Mouse (Mus musculus): Measurements from ENCODE around the gene Rnasel. TPM values are rescaled to one million over a fixed set of nuclear protein-coding genes. Genes with fewer than 3 reads are reported as not detected.

The Rnasel gene
- total and polyA plus RNA-seq, 2 experiments from 2014 or later: 19.5 to 43.9 TPM

DNA sequence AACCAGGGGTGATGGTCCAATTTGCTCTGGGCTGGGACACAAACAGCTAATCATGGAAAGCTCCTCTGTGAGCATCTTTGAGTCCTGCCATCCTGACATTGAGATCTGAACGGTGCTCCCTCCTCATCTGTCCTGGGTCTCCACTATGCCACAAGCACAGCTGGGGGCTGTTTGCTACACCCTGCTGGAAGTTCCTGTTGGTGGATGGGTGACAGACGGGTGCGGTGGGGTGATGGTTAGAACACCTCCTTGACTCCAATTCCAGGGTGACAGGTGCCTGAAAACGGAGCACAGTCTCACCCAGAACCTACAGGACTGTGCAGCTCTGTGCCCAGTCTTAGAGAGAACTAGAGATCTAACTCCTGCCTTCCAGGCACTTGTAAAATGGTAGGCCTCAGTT is 14.4 kb upstream of the Rnasel start:
- DNase-seq (no peak), ATAC-seq (no peak)
- no peak for TF ChIP-seq CTCF (IDR thresholded peaks at IDR 0.05; ENCODE audit: low read depth)
- Histone ChIP-seq H3K9me3 (ENCODE audit: low read length) (no peaks in the 10 kb centered on the region), H3K27me3 (ENCODE audit: insufficient read depth, low read length) (no peaks in the 10 kb centered on the region), H3K4me3 (ENCODE audit: low read depth, low read length) (no peak overlapping the region), H3K4me2 (ENCODE audit: low read depth) (no peak overlapping the region), H3K4me1 (ENCODE audit: insufficient read depth) (peaks cover 11% of the 10 kb centered on the region), H3K9ac (no peak overlapping the region), H3K27ac (ENCODE audit: low read depth, low read length) (no peak overlapping the region), H3K36me3 (ENCODE audit: insufficient read depth) (no peaks in the 10 kb centered on the region)
- 89% methylated on average over 4 of the region's 4 CpGs for WGBS

DNA sequence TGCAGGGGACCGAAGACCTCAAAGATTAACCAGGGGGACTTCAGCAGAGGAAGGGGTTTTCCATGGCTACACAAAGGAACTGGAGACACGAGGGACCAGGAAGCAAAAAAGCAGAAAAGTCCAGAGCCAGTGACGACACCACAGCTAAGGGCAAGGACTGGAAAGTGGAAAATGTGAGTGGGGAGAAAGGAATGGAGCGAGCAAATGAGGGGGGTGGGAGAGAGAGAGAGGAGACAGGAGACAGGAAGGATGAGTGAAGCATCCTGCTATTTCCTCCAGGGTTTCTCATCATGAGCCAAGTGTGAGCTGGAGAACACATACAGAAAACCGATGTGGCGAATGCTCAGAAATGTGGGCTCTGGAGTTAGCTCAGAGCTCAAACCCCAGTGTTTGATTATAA is 13.1 kb upstream of the Rnasel start:
- H3K9me3 ChIP-seq (ENCODE audit: low read length): no peaks in the 10 kb centered on the region
- no peak overlapping the region for H3K4me2 ChIP-seq (ENCODE audit: low read depth)
- no peak overlapping the region for H3K4me3 ChIP-seq (ENCODE audit: low read depth, low read length)
- DNase-seq (no peak), ATAC-seq (no peak)
- peak overlapping the region; percentile 10; the same call in 1 of the 2 replicates for H3K27ac ChIP-seq (ENCODE audit: low read depth, low read length)
- no peaks in the 10 kb centered on the region for H3K27me3 ChIP-seq (ENCODE audit: insufficient read depth, low read length)
- H3K4me1 ChIP-seq (ENCODE audit: insufficient read depth): peaks cover 13% of the 10 kb centered on the region
- no peak for TF ChIP-seq CTCF (IDR thresholded peaks at IDR 0.05; ENCODE audit: low read depth)
- no peak overlapping the region for H3K9ac ChIP-seq
- 62% methylated on average over 6 of the region's 6 CpGs for WGBS
- H3K36me3 ChIP-seq (ENCODE audit: insufficient read depth): no peaks in the 10 kb centered on the region

DNA sequence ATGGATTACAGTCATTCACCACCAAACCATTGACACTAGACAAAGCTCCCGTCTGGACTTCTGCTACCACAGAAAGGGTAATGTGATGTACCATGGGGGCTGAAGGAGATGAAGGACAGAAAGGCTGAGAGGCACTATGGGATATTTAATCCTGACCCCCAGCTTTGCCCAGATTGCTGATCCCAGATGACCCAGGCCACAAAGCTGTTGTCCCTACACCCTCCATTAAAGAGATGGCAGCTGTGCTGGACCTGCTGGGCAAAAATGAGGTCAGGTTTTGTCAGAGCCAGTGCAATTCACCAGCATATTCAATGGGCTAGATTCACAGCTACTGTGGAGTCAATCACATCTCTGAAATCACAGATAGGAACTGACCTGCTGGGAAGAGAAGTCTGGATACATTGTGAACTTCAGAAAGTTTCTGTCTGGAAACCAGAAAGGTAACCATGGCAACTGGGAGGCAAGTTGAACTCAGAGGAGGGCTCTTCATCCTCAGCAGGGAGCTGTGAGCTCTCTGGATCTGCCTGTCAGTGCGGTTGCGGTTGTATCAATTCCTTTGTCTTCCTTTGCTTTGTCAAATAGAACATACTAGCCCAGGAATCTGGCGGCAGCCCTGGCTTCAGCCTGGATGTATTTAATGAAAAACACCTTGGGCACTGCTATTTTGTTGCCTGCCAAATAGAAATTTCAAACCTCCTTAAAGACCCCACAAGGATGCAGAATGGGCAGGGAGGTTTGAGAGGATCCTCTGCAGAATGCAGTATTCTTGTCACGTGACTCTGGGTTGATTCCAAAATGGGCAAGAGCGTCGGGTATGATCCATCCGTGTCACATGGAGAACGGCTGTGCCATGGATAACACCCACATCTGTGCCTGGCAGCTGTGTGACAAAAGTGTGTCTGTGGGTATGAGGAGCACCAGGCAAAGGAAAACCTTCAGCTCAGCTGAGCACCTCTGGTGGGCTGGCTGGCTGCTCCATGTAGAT is 11.8 kb upstream of the Rnasel start:
- Histone ChIP-seq H3K36me3 (ENCODE audit: insufficient read depth) (no peaks in the 10 kb centered on the region), H3K9ac (no peak overlapping the region), H3K4me1 (ENCODE audit: insufficient read depth) (peaks cover 16% of the 10 kb centered on the region), H3K4me3 (ENCODE audit: low read depth, low read length) (no peak overlapping the region), H3K4me2 (ENCODE audit: low read depth) (no peak overlapping the region), H3K9me3 (ENCODE audit: low read length) (no peaks in the 10 kb centered on the region), H3K27me3 (ENCODE audit: insufficient read depth, low read length) (no peaks in the 10 kb centered on the region), H3K27ac (ENCODE audit: low read depth, low read length) (peak overlapping the region; percentile 76)
- peak; percentile 75 for DNase-seq
- TF ChIP-seq CTCF (IDR thresholded peaks at IDR 0.05; ENCODE audit: low read depth): no peak
- WGBS: 14% methylated on average over 9 of the region's 9 CpGs
- peak; percentile 75 for ATAC-seq

DNA sequence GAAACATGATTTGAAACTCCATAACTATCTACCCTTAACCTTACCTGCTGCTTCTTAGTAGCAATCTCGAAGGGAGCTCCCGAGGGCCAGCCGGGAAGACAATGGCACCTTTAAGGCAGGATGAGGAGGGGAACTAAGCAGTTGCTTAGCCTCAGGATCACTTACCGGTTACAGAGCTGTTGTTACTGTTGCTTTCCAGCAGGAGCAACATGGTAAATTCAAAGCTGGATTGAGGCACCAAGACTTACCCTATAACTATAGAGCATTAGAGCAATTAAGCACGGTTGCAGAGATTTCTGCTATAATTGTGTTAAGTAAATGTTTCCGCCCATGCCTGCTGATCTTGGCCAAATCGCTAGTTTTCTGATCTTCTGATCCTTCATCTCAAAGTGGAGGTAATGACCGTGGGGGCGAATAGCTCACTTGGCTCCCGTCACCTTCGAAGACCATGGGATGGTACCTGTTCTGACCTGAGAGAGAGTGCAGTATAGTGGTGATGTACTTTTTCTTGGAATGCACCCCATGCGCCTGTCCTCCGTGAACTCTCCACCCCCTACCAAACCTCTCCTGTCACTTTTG is 9.7 kb upstream of the Rnasel start:
- H3K9me3 ChIP-seq (ENCODE audit: low read length): no peaks in the 10 kb centered on the region
- peak; percentile 21; the same call in 1 of the 2 replicates for TF ChIP-seq CTCF (IDR thresholded peaks at IDR 0.05; ENCODE audit: low read depth)
- peak overlapping the region; percentile 89 for H3K4me2 ChIP-seq (ENCODE audit: low read depth)
- peak overlapping the region; percentile 52 for H3K4me3 ChIP-seq (ENCODE audit: low read depth, low read length)
- no peaks in the 10 kb centered on the region for H3K27me3 ChIP-seq (ENCODE audit: insufficient read depth, low read length)
- ATAC-seq (no peak), DNase-seq (no peak)
- H3K4me1 ChIP-seq (ENCODE audit: insufficient read depth): peaks cover 16% of the 10 kb centered on the region
- H3K9ac ChIP-seq: no peak overlapping the region
- 15% methylated on average over 13 of the region's 13 CpGs for WGBS
- no peak overlapping the region for H3K27ac ChIP-seq (ENCODE audit: low read depth, low read length)
- H3K36me3 ChIP-seq (ENCODE audit: insufficient read depth): no peaks in the 10 kb centered on the region

DNA sequence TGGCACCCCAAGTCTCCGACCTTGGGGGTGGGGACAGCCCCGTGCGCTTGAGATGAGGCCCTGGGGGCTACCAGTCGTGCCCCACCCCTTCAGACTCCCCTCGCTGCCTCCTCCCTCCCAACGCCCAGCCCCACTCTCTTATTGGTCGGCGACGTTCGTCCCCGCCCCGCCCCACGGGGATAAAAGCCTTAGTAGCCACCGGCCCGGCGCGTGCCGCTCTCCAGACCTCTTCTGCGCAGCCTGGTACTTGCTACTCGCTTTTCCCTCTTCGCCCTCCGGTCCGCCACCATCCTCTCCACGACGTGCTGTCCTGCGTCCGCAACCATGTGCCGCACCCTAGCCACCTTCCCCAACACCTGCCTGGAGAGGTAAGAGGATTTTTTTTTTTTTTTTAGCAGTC is 9.1 kb upstream of the Rnasel start, which contains the start of gene Rgs16:
Gene Rgs16, plus strand, starts transcription at position 205 of the 400 bp plus-strand sequence.
- DNase-seq (peak; percentile 81), ATAC-seq (peak; percentile 73)
- TF ChIP-seq CTCF (IDR thresholded peaks at IDR 0.05; ENCODE audit: low read depth): no peak
- Histone ChIP-seq H3K27ac (ENCODE audit: low read depth, low read length) (0 out of 2 replicates have a peak within 1 kb of the TSS, but pooled peaks have one; percentile 5), H3K27me3 (ENCODE audit: insufficient read depth, low read length) (no peaks in the 10 kb centered on the region), H3K4me1 (ENCODE audit: insufficient read depth) (peaks cover 16% of the 10 kb centered on the region), H3K4me2 (ENCODE audit: low read depth) (peak within 1 kb of the TSS; percentile 89), H3K9me3 (ENCODE audit: low read length) (no peaks in the 10 kb centered on the region), H3K9ac (peak within 1 kb of the TSS; percentile 56), H3K36me3 (ENCODE audit: insufficient read depth) (no peaks in the 10 kb centered on the region), H3K4me3 (ENCODE audit: low read depth, low read length) (peak within 1 kb of the TSS; percentile 52)
- 0% methylated on average over 28 of the region's 28 CpGs for WGBS

DNA sequence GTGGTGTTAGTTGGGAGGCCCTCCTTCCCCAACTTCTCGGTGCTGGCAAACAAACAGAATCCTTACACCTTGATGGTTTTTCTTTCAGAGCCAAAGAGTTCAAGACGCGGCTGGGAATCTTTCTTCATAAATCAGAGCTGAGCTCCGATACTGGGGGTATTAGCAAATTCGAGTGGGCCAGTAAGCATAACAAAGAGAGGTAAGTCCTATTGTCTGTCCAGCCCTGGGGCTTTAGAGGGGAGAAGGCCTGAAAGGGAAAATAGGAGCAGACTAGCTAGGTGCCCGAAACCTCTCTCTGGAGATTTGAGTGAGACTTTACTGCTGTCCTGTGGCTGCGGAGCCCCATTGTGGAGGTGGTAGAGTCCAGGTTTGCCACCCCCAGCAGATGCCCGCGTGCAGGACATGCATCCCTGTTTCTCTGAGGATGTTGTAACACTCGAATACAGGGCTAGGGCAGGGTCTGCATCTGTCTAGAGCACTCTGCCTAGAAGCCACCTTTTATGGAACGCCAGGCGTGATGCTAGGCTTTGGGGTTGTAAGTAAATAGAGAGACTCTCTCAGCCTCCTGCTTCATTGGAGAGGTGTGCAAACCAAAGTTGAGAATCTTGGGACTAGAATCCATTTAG is 8.3 kb upstream of the Rnasel start:
- peaks cover 16% of the 10 kb centered on the region for H3K4me1 ChIP-seq (ENCODE audit: insufficient read depth)
- H3K9me3 ChIP-seq (ENCODE audit: low read length): no peaks in the 10 kb centered on the region
- WGBS: 26% methylated on average over 12 of the region's 12 CpGs
- ATAC-seq (no peak), DNase-seq (no peak)
- TF ChIP-seq CTCF (IDR thresholded peaks at IDR 0.05; ENCODE audit: low read depth): no peak
- H3K4me2 ChIP-seq (ENCODE audit: low read depth): peak overlapping the region; percentile 89
- no peaks in the 10 kb centered on the region for H3K27me3 ChIP-seq (ENCODE audit: insufficient read depth, low read length)
- H3K36me3 ChIP-seq (ENCODE audit: insufficient read depth): no peaks in the 10 kb centered on the region
- peak overlapping the region; percentile 56 for H3K9ac ChIP-seq
- peak overlapping the region; percentile 52 for H3K4me3 ChIP-seq (ENCODE audit: low read depth, low read length)
- 0 out of 2 replicates have a peak overlapping the region, but pooled peaks have one; percentile 5 for H3K27ac ChIP-seq (ENCODE audit: low read depth, low read length)

All from forebrain, postnatal 0 days (tissue).